Mouse (Mus musculus): ENCODE measurements at regions not wholly inside any gene's neighbourhood (a gene's known extent, or its start where the extent isn't known, plus 50 kb on each side); places are given as distances from the start of the nearest gene placed in this dataset.

- TF ChIP-seq POLR2A (IDR thresholded peaks at IDR 0.05; ENCODE audit: borderline replicate concordance, insufficient read depth, low read length) (no peak), CTCF (IDR thresholded peaks at IDR 0.05; ENCODE audit: borderline replicate concordance, insufficient read depth, low read depth, low read length) (no peak)
Measured at GRCm38 (mm10) chr2:148334555-148334954, 60.6 kb upstream of the Sstr4 start.
